In the genomic region with DNA sequence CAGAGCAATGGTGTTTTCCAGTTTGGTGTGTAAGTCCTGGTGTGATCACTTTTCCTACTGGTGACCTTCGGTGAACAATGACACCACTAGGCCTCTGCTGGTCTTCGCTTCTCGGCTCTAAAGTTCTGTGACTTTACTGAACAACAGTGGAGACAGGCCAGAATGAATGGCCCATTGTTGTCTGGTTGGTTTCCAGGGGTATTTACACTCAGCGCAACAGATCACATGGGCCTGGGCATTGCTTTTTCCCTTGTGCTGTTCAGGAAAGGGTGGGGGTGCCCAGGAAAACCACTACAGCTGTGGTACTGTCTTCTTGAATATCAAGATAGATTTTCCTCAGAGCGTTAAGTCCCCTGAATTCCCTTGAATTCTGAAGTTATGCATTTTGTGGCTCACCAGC, we compare ENCODE assay signal across 25 mouse cellular contexts. TPM values are rescaled to one million over a fixed set of nuclear protein-coding genes. Genes with fewer than 3 reads are reported as not detected.
A peak's percentile ranks its signal among the peaks of the same experiment; 100 is the strongest.
DNase-seq lines count a peak whose midpoint lies in the region; ATAC-seq lines count a peak whose summit lies in the region.
"Had no signal": no experiment of that assay in that cellular context is flagged by ENCODE, and none has a peak within 500 bp of the region (broad histone marks: within the 10 kb centered on the region; RNA-seq: fewer than 3 reads in every experiment).

No protein-coding gene starts in this region.

- WGBS in hindbrain, embryonic 11.5 days: 42% methylated on average over 5 of the region's 5 CpGs
- WGBS in hindbrain, embryonic 12.5 days: 45% methylated on average over 5 of the region's 5 CpGs
- 70% methylated on average over 5 of the region's 5 CpGs for WGBS in lung, embryonic 16.5 days

- H3K27ac ChIP-seq in hindbrain, embryonic 11.5 days (ENCODE audit: low read depth, low read length): 0 out of 2 replicates have a peak overlapping the region, but pooled peaks have one; percentile 49
- H3K27ac ChIP-seq in hindbrain, embryonic 12.5 days: no peak overlapping the region
- H3K27ac ChIP-seq in lung, embryonic 16.5 days (ENCODE audit: low read length): peak overlapping the region; percentile 13
- H3K27ac ChIP-seq: forebrain, embryonic 15.5 days; limb, embryonic 15.5 days; liver, embryonic 15.5 days had no signal

- intact Hi-C loops in heart, postnatal 14 days (cut with DNase I): no loop called here

- DNase-seq in hindbrain, embryonic 11.5 days (ENCODE audit: low spot score): peak; percentile 35
- DNase-seq in retina, postnatal 1 day: peak; percentile 34
- DNase-seq in retina, embryonic 14.5 days (ENCODE audit: low spot score): no peak
- DNase-seq in frontal cortex, adult 2 months (ENCODE audit: extremely low spot score in 1 of 2, low spot score in 1 of 2): no peak
- DNase-seq in frontal cortex, postnatal 25 days (ENCODE audit: low spot score in 2 of 2): no peak
- no peak for DNase-seq in heart, postnatal 14 days
- DNase-seq: kidney, adult 18-20 months; kidney, postnatal 14 days; thymus, postnatal 14 days had no signal

- no peak overlapping the region for H3K9ac ChIP-seq in hindbrain, embryonic 11.5 days (ENCODE audit: low read depth, low read length)
- no peak overlapping the region for H3K9ac ChIP-seq in hindbrain, embryonic 12.5 days
- H3K9ac ChIP-seq in lung, embryonic 16.5 days (ENCODE audit: low read length): no peak overlapping the region
- H3K9ac ChIP-seq: forebrain, embryonic 15.5 days; heart, embryonic 12.5 days; limb, embryonic 15.5 days; liver, embryonic 15.5 days had no signal

- H3K4me1 ChIP-seq in hindbrain, embryonic 11.5 days (replicated peaks; ENCODE audit: control insufficient read depth, insufficient read depth, low read length): 0 out of 2 replicates have a peak, but pooled peaks cover 2% of the 10 kb centered on the region
- H3K4me1 ChIP-seq in hindbrain, embryonic 12.5 days: peaks cover 11% of the 10 kb centered on the region
- H3K4me1 ChIP-seq in lung, embryonic 16.5 days (replicated peaks; ENCODE audit: control insufficient read depth, insufficient read depth, low read length): peaks cover 7% of the 10 kb centered on the region; the same call in 1 of the 2 replicates
- H3K4me1 ChIP-seq: forebrain, embryonic 15.5 days; limb, embryonic 15.5 days had no signal

- no peaks in the 10 kb centered on the region for H3K9me3 ChIP-seq in hindbrain, embryonic 11.5 days (ENCODE audit: control insufficient read depth, low read length)
- no peaks in the 10 kb centered on the region for H3K9me3 ChIP-seq in hindbrain, embryonic 12.5 days (replicated peaks)
- H3K9me3 ChIP-seq in lung, embryonic 16.5 days (ENCODE audit: control insufficient read depth, low read length): no peaks in the 10 kb centered on the region
- H3K9me3 ChIP-seq: forebrain, embryonic 15.5 days; heart, embryonic 12.5 days; limb, embryonic 15.5 days; liver, embryonic 15.5 days had no signal

- H3K27me3 ChIP-seq in hindbrain, embryonic 11.5 days (ENCODE audit: control insufficient read depth, insufficient read depth, low read length): no peaks in the 10 kb centered on the region
- no peaks in the 10 kb centered on the region for H3K27me3 ChIP-seq in hindbrain, embryonic 12.5 days
- no peaks in the 10 kb centered on the region for H3K27me3 ChIP-seq in lung, embryonic 16.5 days (ENCODE audit: control insufficient read depth, insufficient read depth, low read depth, low read length)
- H3K27me3 ChIP-seq: forebrain, embryonic 15.5 days; heart, embryonic 12.5 days; limb, embryonic 15.5 days; liver, embryonic 15.5 days had no signal

- H3K4me3 ChIP-seq in hindbrain, embryonic 11.5 days (ENCODE audit: low read depth, low read length): no peak overlapping the region
- H3K4me3 ChIP-seq in hindbrain, embryonic 12.5 days: no peak overlapping the region
- no peak overlapping the region for H3K4me3 ChIP-seq in lung, embryonic 16.5 days (ENCODE audit: low read length)
- H3K4me3 ChIP-seq: erythroblast, embryonic 14.5 days; forebrain, embryonic 15.5 days; heart, embryonic 12.5 days; layer of hippocampus, adult 2 months; limb, embryonic 15.5 days; liver, embryonic 15.5 days had no signal

- ATAC-seq in hindbrain, embryonic 11.5 days (ENCODE audit: low FRiP score): no peak; the same call in 1 of the 2 replicates
- no peak for ATAC-seq in hindbrain, embryonic 12.5 days (ENCODE audit: low FRiP score)
- no peak for ATAC-seq in lung, embryonic 16.5 days (ENCODE audit: low read depth)
- ATAC-seq: forebrain, embryonic 15.5 days had no signal

- H3K36me3 ChIP-seq in hindbrain, embryonic 11.5 days (ENCODE audit: control insufficient read depth, insufficient read depth, low read length): no peaks in the 10 kb centered on the region
- H3K36me3 ChIP-seq in hindbrain, embryonic 12.5 days: no peaks in the 10 kb centered on the region
- no peaks in the 10 kb centered on the region for H3K36me3 ChIP-seq in lung, embryonic 16.5 days (ENCODE audit: control insufficient read depth, insufficient read depth, low read length)
- H3K36me3 ChIP-seq: forebrain, embryonic 15.5 days; heart, embryonic 12.5 days; limb, embryonic 15.5 days; liver, embryonic 15.5 days had no signal

- no peak overlapping the region for H3K4me2 ChIP-seq in hindbrain, embryonic 11.5 days (replicated peaks; ENCODE audit: low read depth, low read length)
- no peak overlapping the region for H3K4me2 ChIP-seq in hindbrain, embryonic 12.5 days (replicated peaks)
- no peak overlapping the region for H3K4me2 ChIP-seq in lung, embryonic 16.5 days (ENCODE audit: low read depth, low read length)
- H3K4me2 ChIP-seq: forebrain, embryonic 15.5 days; heart, embryonic 12.5 days; limb, embryonic 15.5 days; liver, embryonic 15.5 days had no signal

RNA-seq across cellular contexts. Expression of a gene that starts 38.5 kb away (rescaled TPM):
- 4.5 and 5.7 TPM in 2 replicates for polyA plus RNA-seq in hindbrain, embryonic 11.5 days (2014; fragmentation: Nextera tagmentation; extraction: Ambion mirVana)
- polyA plus RNA-seq in hindbrain, embryonic 12.5 days (2016; fragmentation: Nextera tagmentation; extraction: Ambion mirVana): 6.1 and 6.8 TPM in 2 replicates
- polyA plus RNA-seq in lung, embryonic 16.5 days (2015; fragmentation: Nextera tagmentation; extraction: Ambion mirVana): 6.0 and 7.4 TPM in 2 replicates
- 18.1 and 18.9 TPM in 2 replicates for polyA plus RNA-seq in frontal cortex, adult 2 months (2012; rRNA removed)
- total RNA-seq in heart, postnatal 14 days (2021): 10 to 100 TPM; 36.8 to 41.8 TPM

RNA-seq across cellular contexts. Expression of a gene that starts 51.7 kb away (rescaled TPM):
- polyA plus RNA-seq in hindbrain, embryonic 11.5 days (2014; fragmentation: Nextera tagmentation; extraction: Ambion mirVana): 0.27 and 0.31 TPM in 2 replicates
- polyA plus RNA-seq in hindbrain, embryonic 12.5 days (2016; fragmentation: Nextera tagmentation; extraction: Ambion mirVana): 0.52 and 0.67 TPM in 2 replicates
- polyA plus RNA-seq in lung, embryonic 16.5 days (2015; fragmentation: Nextera tagmentation; extraction: Ambion mirVana): not detected in 2 replicates
- not detected in 2 replicates for polyA plus RNA-seq in frontal cortex, adult 2 months (2012; rRNA removed)
- not detected for total RNA-seq in heart, postnatal 14 days (2021)
- total RNA-seq: adrenal gland, adult 18-20 months; heart, postnatal 25 days; layer of hippocampus, adult 2 months; left cerebral cortex, adult 18-20 months; left cerebral cortex, postnatal 36 days; megakaryocyte, adult 5-6 weeks had no signal
- polyA plus RNA-seq: C2C12; erythroblast, embryonic 14.5 days; gonadal fat pad, adult 2 months; heart, embryonic 12.5 days; limb, embryonic 15.5 days; liver, embryonic 15.5 days; testis, adult 2 months had no signal

Comparison
In these comparisons a context has a peak if more than half of its experiments do, and no peak if none do; other contexts are left out.
1. DNase-seq: peak in hindbrain, embryonic 11.5 days (single experiment) and retina, postnatal 1 day (single experiment); none in retina, embryonic 14.5 days (single experiment), frontal cortex, adult 2 months (0 of 2), frontal cortex, postnatal 25 days (0 of 2) and heart, postnatal 14 days (0 of 2).